Mouse (Mus musculus): ENCODE measurements around the gene Exoc1. TPM values are rescaled to one million over a fixed set of nuclear protein-coding genes. Genes with fewer than 3 reads are reported as not detected.

The Exoc1 gene
- 42.5 and 44.1 TPM in 2 replicates for polyA plus RNA-seq (2012; rRNA removed)

DNA sequence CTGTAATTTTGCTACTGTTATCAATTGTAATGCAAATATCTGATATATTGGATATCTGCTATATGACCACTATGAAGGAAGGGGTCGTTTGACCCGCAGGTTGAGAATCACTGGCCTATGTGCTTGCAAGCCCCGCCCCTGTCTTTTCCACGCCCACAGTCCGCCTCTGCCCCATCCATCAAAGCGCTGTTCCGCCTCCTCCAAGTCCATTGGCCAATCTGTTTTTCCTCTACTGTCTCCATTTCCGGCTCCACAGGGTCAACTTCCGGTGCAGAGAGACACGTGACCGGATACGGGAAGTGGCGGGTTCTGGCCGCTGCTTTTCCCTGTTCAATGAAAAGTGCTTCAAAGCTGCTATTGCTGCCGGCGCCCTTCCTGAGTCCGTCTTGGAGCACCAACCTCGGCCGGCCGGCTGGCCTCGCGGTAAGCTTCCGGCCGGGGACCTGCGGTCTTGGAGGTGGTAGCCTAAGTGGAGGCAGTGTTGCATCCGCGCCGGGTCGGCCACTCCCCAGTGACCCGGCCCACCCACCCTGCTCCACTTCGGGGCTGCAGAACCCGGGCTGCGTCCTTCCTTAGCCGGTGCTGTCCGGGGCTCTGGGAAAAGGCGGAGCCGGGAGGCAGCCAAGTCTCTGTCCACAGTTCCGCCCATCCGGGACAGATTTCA lies at the start of gene Exoc1:
Gene Exoc1, plus strand, starts transcription at position 272 of the 664 bp plus-strand sequence.

DNA sequence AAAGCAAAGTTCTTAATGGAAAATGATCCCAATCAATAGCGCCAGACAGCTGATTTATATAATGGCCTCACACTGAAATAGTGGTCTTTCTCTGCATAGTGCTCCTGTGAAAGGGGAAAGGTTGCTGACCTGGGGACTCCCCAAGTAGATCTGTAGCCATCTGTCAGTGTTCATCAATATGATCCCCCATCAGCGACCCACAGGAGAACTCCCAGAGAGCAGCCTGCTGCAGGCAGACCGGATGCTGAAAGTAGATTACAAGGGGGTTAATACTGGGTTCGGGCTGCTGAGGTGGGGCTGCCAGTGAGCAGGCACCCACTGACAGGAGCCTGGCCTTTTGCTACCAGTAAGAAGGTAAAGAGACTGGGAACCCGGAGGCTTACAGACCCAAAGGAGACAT lies 45.3 kb upstream of the Exoc1 start, which contains the start of gene Gm7271:
Gene Gm7271, plus strand, starts transcription at position 230 of the 400 bp plus-strand sequence.

DNA sequence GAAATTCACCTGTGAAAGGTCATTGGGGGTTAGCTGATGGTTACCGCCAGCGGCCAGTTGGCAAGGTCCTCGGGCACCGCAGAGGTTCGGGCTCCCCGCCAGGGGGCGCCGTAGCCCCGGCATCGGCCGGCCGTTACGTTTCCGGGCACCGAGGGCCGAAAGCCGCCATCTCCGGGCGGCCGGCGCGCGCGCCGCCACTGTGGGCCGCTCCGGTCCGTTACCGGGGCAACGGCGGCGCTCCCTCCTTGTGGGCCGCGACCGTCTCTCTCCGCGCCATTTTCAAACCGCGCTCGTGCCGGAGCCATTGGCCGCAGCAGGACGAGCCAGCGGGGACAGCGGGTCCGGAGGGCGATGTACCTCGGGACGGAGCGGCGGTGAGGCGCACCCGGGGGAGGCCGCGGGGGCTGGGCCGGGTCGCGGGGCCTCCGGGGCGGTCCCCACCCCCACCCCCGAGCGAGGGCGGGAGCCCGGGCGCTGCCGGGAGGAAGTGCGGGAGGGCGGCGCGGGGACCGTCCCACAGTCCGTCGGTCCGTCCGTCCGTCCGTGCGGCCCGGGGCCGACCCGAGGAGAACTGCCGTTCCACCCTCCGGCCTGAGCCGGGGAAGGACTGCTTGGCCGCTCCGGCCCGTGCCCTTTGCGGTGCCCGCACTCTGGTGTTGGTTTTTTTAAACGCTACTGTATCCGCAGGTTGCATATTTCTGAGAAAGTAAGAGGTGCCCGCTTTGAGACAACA lies 59.6 kb downstream of the Exoc1 start, which contains the start of gene Cep135:
Gene Cep135, plus strand, starts transcription at position 148 of the 733 bp plus-strand sequence.

Other genes starting within 250 kb of the Exoc1 start
- gene Clock, start 224.5 kb upstream of the Exoc1 start, polyA plus RNA-seq (2012; rRNA removed): 13.3 and 21.2 TPM in 2 replicates
- gene Pdcl2, start 198.2 kb upstream of the Exoc1 start, polyA plus RNA-seq (2012; rRNA removed): not detected in 2 replicates
- 0.27 and 0.55 TPM in 2 replicates for gene Nmu, start 165.5 kb upstream of the Exoc1 start, polyA plus RNA-seq (2012; rRNA removed)
- gene Gm7271, start 45.3 kb upstream of the Exoc1 start, polyA plus RNA-seq (2012; rRNA removed): not detected in 2 replicates
- 0.85 and 1.3 TPM in 2 replicates for gene Cep135, start 59.4 kb downstream of the Exoc1 start, polyA plus RNA-seq (2012; rRNA removed)
- 4.4 and 4.9 TPM in 2 replicates for gene C530008M17Rik, start 127.2 kb downstream of the Exoc1 start, polyA plus RNA-seq (2012; rRNA removed)